Mouse (Mus musculus) limb, embryonic 11.5 days (tissue): ENCODE measurements around the gene Gtsf1l. TPM values are rescaled to one million over a fixed set of nuclear protein-coding genes. Genes with fewer than 3 reads are reported as not detected.
"Not testable (repeated sequence)": the region's sequence is repeated elsewhere in the genome, so short reads cannot be mapped to it uniquely, and the experiment has no call there.

ENCODE experiments used
- ATAC-seq: fragments of 200-750 bp; cut with Nextera tagmentation; 2 replicates; pipeline ENCODE4 v1.8.0; 2017; ENCODE audit warnings: low read depth; ENCODE audit not compliant: insufficient number of reproducible peaks, low FRiP score, low TSS enrichment
- DNase-seq: peaks from one replicate; pipeline ENCODE4 v3.0.0-alpha.2; 2015; ENCODE audit warnings: low spot score
- H3K27ac ChIP-seq: fragments of 300-500 bp; sonication (generic); replicated peaks from 2 replicates; pipeline ENCODE4 v1.5.1; 2014; ENCODE audit warnings: low read depth, mild to moderate bottlenecking, low read length
- H3K27me3 ChIP-seq: fragments of 300-500 bp; sonication (generic); 2 replicates; pipeline ENCODE4 v1.6.1; 2014; ENCODE audit warnings: mild to moderate bottlenecking, low read length, mixed read lengths; ENCODE audit not compliant: control insufficient read depth, insufficient read depth
- H3K36me3 ChIP-seq: fragments of 300-500 bp; sonication (generic); 2 replicates; pipeline ENCODE4 v1.6.1; 2014; ENCODE audit warnings: mild to moderate bottlenecking, low read length, moderate library complexity, mixed read lengths; ENCODE audit not compliant: control insufficient read depth, insufficient read depth
- H3K4me1 ChIP-seq: fragments of 300-500 bp; sonication (generic); 2 replicates; pipeline ENCODE4 v1.6.1; 2014; ENCODE audit warnings: low read length, mixed read lengths; ENCODE audit not compliant: control insufficient read depth, insufficient read depth
- H3K4me2 ChIP-seq: fragments of 300-500 bp; sonication (generic); 2 replicates; pipeline ENCODE4 v1.6.1; 2014; ENCODE audit warnings: low read depth, mild to moderate bottlenecking, moderate library complexity; ENCODE audit not compliant: severe bottlenecking
- H3K4me3 ChIP-seq: fragments of 300-500 bp; sonication (generic); 2 replicates; pipeline ENCODE4 v1.5.1; 2014; ENCODE audit warnings: low read depth, low read length
- H3K9ac ChIP-seq: fragments of 300-500 bp; sonication (generic); 2 replicates; pipeline ENCODE4 v1.6.1; 2014; ENCODE audit warnings: mild to moderate bottlenecking, low read length
- H3K9me3 ChIP-seq: fragments of 300-500 bp; sonication (generic); 2 replicates; pipeline ENCODE4 v1.6.1; 2016; ENCODE audit warnings: low read length; ENCODE audit not compliant: control insufficient read depth
- WGBS: fragments of 180-500 bp; shearing (Covaris S2); extraction: QIAGEN DNeasy Blood & Tissue Kit; methylation state at CpG from one replicate; pipeline ENCODE4 v1.1.7; 2014; 5-methylcytosine and 5-hydroxymethylcytosine counted together
- polyA plus RNA-seq: library from polyadenylated mRNA; unstranded; fragments of >200 nt; fragmentation: Nextera tagmentation; extraction: Ambion mirVana; gene quantifications from 2 replicates; pipeline ENCODE4 v1.2.1, GENCODE M21; 2014

Gtsf1l gene
- polyA plus RNA-seq, 1 experiment from 2014 or later: not detected

DNA sequence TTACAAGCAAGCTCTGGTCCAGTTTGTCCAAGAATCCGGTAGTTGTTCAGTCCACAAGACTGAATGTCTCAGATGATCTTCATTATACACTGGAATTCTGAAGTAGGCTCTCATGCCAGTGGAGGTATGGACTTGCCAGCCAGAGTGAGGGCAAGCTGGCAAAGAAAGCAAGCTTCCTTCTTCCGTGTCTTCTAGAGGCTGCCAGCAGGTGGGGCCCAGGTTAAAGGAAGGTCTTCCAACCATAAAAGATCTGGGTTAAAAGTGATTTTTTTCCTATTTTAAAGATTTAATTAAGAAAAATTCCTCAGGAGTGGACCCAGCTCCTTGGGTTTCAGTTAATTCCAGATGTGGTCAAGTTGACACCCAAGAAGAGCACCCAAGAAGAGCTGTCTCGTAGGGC, 17.4 kb downstream of the Gtsf1l start:
- Histone ChIP-seq H3K9ac (no peak overlapping the region), H3K4me2 (no peak overlapping the region), H3K27ac (no peak overlapping the region), H3K4me1 (no peaks in the 10 kb centered on the region), H3K9me3 (no peaks in the 10 kb centered on the region), H3K4me3 (no peak overlapping the region), H3K36me3 (peaks cover 17% of the 10 kb centered on the region), H3K27me3 (no peaks in the 10 kb centered on the region)
- DNase-seq: no peak
- ATAC-seq: no peak
- WGBS: 92% methylated on average over 3 of the region's 3 CpGs

- Histone ChIP-seq H3K4me2 (no peak overlapping the region), H3K4me1 (no peaks in the 10 kb centered on the region), H3K9ac (no peak overlapping the region), H3K27ac (no peak overlapping the region), H3K4me3 (no peak overlapping the region), H3K9me3 (no peaks in the 10 kb centered on the region), H3K36me3 (peaks cover 17% of the 10 kb centered on the region), H3K27me3 (no peaks in the 10 kb centered on the region)
- 91% methylated on average over 1 of the region's 1 CpGs for WGBS
- DNase-seq (no peak), ATAC-seq (no peak)
These were observed 20.4 kb downstream of the Gtsf1l start for GRCm38 (mm10) chr2:163067233-163067632.

GRCm38 (mm10) chr2:163066326-163066725, 21.3 kb downstream of the Gtsf1l start:
- peaks cover 15% of the 10 kb centered on the region for H3K36me3 ChIP-seq
- 88% methylated on average over 6 of the region's 6 CpGs for WGBS
- no peak for DNase-seq
- ATAC-seq: no peak
- H3K4me3 ChIP-seq: no peak overlapping the region
- no peak overlapping the region for H3K4me2 ChIP-seq
- H3K9me3 ChIP-seq: no peaks in the 10 kb centered on the region
- no peaks in the 10 kb centered on the region for H3K27me3 ChIP-seq
- H3K9ac ChIP-seq: no peak overlapping the region
- H3K4me1 ChIP-seq: no peaks in the 10 kb centered on the region
- no peak overlapping the region for H3K27ac ChIP-seq

DNA sequence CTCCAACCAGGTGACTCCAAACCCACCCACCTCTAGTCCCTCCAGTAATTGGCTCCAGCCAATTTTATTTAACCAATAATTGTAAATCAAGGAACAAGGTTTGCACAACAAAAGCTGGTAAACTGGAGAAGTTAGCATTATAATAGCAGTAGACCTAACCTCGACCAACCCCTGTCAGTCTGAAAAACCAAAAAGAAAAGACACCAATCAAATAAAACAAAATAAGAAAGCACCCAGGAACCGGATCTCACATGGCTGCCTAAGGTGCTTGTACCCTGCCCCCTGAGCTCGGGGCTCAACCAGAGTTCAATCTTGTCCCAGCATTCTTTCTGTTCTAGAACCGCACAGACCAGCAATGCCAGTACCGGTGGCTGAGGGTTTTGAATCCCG, 25.5 kb downstream of the Gtsf1l start:
- H3K9me3 ChIP-seq: no peaks in the 10 kb centered on the region
- no peak for DNase-seq
- H3K4me1 ChIP-seq: no peaks in the 10 kb centered on the region
- H3K4me2 ChIP-seq: no peak overlapping the region
- no peak overlapping the region for H3K27ac ChIP-seq
- WGBS: 80% methylated on average over 6 of the region's 6 CpGs
- no peaks in the 10 kb centered on the region for H3K27me3 ChIP-seq
- no peak overlapping the region for H3K4me3 ChIP-seq
- no peak overlapping the region for H3K9ac ChIP-seq
- ATAC-seq: no peak
- peaks cover 9% of the 10 kb centered on the region for H3K36me3 ChIP-seq

- no peak overlapping the region for H3K9ac ChIP-seq
- H3K4me2 ChIP-seq: no peak overlapping the region
- H3K27ac ChIP-seq: no peak overlapping the region
- no peaks in the 10 kb centered on the region for H3K9me3 ChIP-seq
- DNase-seq (no peak), ATAC-seq (no peak)
- no peak overlapping the region for H3K4me3 ChIP-seq
- H3K4me1 ChIP-seq: no peaks in the 10 kb centered on the region
- 82% methylated on average over 8 of the region's 8 CpGs for WGBS
- peaks cover 9% of the 10 kb centered on the region for H3K36me3 ChIP-seq
- H3K27me3 ChIP-seq: no peaks in the 10 kb centered on the region
These were observed 26.2 kb downstream of the Gtsf1l start for GRCm38 (mm10) chr2:163061203-163062118.

DNA sequence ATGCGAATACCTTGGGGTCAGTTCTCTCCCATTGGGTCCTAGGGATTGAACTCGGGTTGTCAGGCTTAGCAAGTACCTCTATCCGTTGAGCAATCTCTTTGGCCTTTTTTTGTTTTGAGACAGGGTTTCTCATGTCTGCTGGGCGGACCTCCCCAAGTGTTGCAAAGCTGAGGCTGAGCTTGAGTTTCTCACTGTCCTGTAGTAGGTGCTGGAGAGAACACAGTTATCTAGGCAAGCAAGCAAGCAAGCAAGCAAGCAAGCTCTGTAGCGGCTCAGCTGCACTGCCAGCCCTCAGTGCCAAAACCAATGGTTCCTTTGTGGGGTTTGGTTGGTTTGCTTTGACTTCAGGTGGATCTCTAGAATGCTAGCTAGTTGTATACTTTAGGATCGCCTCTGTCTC, 27.0 kb downstream of the Gtsf1l start:
- H3K9me3 ChIP-seq: no peaks in the 10 kb centered on the region
- H3K4me2 ChIP-seq: no peak overlapping the region
- no peak for DNase-seq
- H3K4me1 ChIP-seq: peaks cover 4% of the 10 kb centered on the region
- H3K36me3 ChIP-seq: peaks cover 9% of the 10 kb centered on the region
- H3K9ac ChIP-seq: no peak overlapping the region
- WGBS: 83% methylated on average over 6 of the region's 6 CpGs
- ATAC-seq: no peak
- no peak overlapping the region for H3K27ac ChIP-seq
- no peaks in the 10 kb centered on the region for H3K27me3 ChIP-seq
- no peak overlapping the region for H3K4me3 ChIP-seq

DNA sequence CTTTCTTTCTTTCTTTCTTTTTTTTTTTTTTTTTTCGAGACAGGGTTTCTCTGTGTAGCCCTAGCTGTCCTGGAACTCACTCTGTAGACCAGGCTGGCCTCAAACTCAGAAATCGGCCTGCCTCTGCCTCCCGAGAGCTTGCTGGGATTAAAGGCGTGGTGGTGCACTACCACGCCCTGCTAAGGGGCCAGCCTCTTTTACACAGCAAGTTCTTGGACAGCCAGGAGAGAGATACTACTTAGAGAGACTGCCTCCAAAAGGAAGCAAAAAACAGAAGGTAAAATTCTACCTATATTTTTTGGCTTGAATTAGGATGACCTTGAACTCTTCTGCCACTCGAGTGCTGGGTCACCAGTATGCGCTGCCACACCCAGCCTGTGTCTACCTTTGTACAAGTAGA, 28.7 kb downstream of the Gtsf1l start:
- not testable (repeated sequence) for H3K27me3 ChIP-seq, H3K4me2 ChIP-seq, H3K4me3 ChIP-seq, H3K9ac ChIP-seq, H3K36me3 ChIP-seq, ATAC-seq, DNase-seq, H3K4me1 ChIP-seq, H3K9me3 ChIP-seq, H3K27ac ChIP-seq
- WGBS: 89% methylated on average over 6 of the region's 7 CpGs

GRCm38 (mm10) chr2:163056584-163056983, 31.1 kb downstream of the Gtsf1l start:
- Histone ChIP-seq H3K27ac (no peak overlapping the region), H3K4me2 (no peak overlapping the region), H3K27me3 (no peaks in the 10 kb centered on the region), H3K9me3 (no peaks in the 10 kb centered on the region), H3K36me3 (no peaks in the 10 kb centered on the region), H3K4me3 (no peak overlapping the region), H3K4me1 (peaks cover 8% of the 10 kb centered on the region), H3K9ac (no peak overlapping the region)
- DNase-seq (no peak), ATAC-seq (no peak)
- WGBS: 95% methylated on average over 9 of the region's 9 CpGs
